Mouse (Mus musculus) limb, embryonic 12.5 days (tissue): ENCODE data around the gene Bco2. TPM values are rescaled to one million over a fixed set of nuclear protein-coding genes. Genes with fewer than 3 reads are reported as not detected.

Experiments
- ATAC-seq: fragments of 200-750 bp; cut with Nextera tagmentation; 2 replicates; pipeline ENCODE4 v1.8.0; 2017; ENCODE audit warnings: low read depth, moderate TSS enrichment; ENCODE audit not compliant: insufficient number of reproducible peaks, insufficient read depth, low FRiP score, low TSS enrichment
- H3K27ac ChIP-seq: fragments of 300-500 bp; sonication (generic); 2 replicates; pipeline ENCODE4 v1.5.1; 2016; ENCODE audit warnings: mild to moderate bottlenecking, moderate library complexity
- H3K27me3 ChIP-seq: fragments of 300-500 bp; sonication (generic); 2 replicates; pipeline ENCODE4 v1.6.1; 2016; ENCODE audit warnings: mild to moderate bottlenecking, moderate library complexity
- H3K36me3 ChIP-seq: fragments of 300-500 bp; sonication (generic); 2 replicates; pipeline ENCODE4 v1.6.1; 2016; ENCODE audit warnings: mild to moderate bottlenecking, moderate library complexity
- H3K4me1 ChIP-seq: fragments of 300-500 bp; sonication (generic); replicated peaks from 2 replicates; pipeline ENCODE4 v1.6.1; 2016
- H3K4me2 ChIP-seq: fragments of 300-500 bp; sonication (generic); 2 replicates; pipeline ENCODE4 v1.6.1; 2016; ENCODE audit warnings: mild to moderate bottlenecking, moderate library complexity
- H3K4me3 ChIP-seq: fragments of 300-500 bp; sonication (generic); replicated peaks from 2 replicates; pipeline ENCODE4 v1.5.1; 2016; ENCODE audit warnings: mild to moderate bottlenecking
- H3K9ac ChIP-seq: fragments of 300-500 bp; sonication (generic); replicated peaks from 2 replicates; pipeline ENCODE4 v1.6.1; 2016; ENCODE audit warnings: mild to moderate bottlenecking, moderate library complexity
- H3K9me3 ChIP-seq: fragments of 300-500 bp; sonication (generic); 2 replicates; pipeline ENCODE4 v1.6.1; 2016; ENCODE audit warnings: mild to moderate bottlenecking, moderate library complexity
- WGBS: fragments of 180-500 bp; shearing (Covaris S2); methylation state at CpG from one replicate; pipeline ENCODE4 v1.1.7; 2016; 5-methylcytosine and 5-hydroxymethylcytosine counted together
- polyA plus RNA-seq: library from polyadenylated mRNA; unstranded; fragments of >200 nt; fragmentation: Nextera tagmentation; extraction: Ambion mirVana; gene quantifications from 2 replicates; pipeline ENCODE4 v1.2.1, GENCODE M21; 2016

Bco2 gene
- polyA plus RNA-seq, 1 experiment from 2014 or later, result 0.63 TPM

DNA sequence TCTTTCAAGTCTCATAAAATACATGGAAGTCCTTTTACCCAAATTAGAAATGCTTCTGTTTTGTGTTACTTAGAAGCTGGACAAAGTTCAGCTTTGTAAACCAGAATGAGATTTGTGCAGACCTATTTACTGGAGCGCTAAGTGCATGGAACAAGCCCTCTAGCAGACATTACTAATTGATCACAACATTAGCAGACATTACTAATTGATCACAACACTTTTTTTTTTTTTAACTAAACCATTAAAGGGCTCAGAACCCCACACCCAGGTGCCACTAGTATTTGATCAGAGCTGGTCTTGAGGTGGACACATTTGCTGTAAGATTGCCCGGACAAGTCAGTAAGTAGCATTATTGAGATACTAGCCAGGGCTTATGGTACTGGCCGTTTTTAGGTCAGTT is 21.2 kb downstream of the Bco2 start:
- H3K4me2 ChIP-seq, result no peak overlapping the region
- 75% methylated on average over 3 of the region's 3 CpGs for WGBS
- no peaks in the 10 kb centered on the region for H3K27me3 ChIP-seq
- H3K36me3 ChIP-seq, result no peaks in the 10 kb centered on the region
- no peaks in the 10 kb centered on the region for H3K9me3 ChIP-seq
- H3K4me3 ChIP-seq, result no peak overlapping the region
- no peak overlapping the region for H3K9ac ChIP-seq
- no peak for ATAC-seq
- no peak overlapping the region for H3K27ac ChIP-seq
- H3K4me1 ChIP-seq, result no peaks in the 10 kb centered on the region

DNA sequence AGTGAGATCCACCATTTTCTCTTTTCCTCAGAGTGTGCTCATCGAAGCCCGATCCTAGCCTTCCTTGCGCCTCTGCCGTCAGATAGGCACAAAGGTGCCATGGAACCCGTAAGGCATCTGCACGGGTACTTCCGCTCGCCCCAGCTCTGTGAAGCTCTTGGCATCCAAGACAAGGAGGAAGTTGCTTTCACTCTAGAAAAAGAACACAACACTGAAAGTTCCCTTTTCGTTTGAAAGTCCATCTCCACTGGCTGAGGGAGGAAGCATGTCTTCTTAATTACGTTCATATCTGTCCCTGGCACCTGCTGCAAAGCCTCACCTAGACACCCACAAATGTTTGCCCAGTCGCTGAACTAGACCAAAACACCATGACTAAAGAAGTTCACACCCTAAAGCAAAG is 21.7 kb downstream of the Bco2 start:
- Histone ChIP-seq H3K9ac (no peak overlapping the region), H3K4me1 (no peaks in the 10 kb centered on the region), H3K36me3 (no peaks in the 10 kb centered on the region), H3K4me3 (no peak overlapping the region), H3K9me3 (no peaks in the 10 kb centered on the region), H3K27me3 (no peaks in the 10 kb centered on the region), H3K4me2 (no peak overlapping the region), H3K27ac (no peak overlapping the region)
- ATAC-seq, result no peak
- WGBS, result 77% methylated on average over 11 of the region's 11 CpGs

- no peaks in the 10 kb centered on the region for H3K36me3 ChIP-seq
- H3K27me3 ChIP-seq, result no peaks in the 10 kb centered on the region
- ATAC-seq, result no peak
- H3K4me2 ChIP-seq, result no peak overlapping the region
- H3K4me3 ChIP-seq, result no peak overlapping the region
- no peak overlapping the region for H3K9ac ChIP-seq
- no peak overlapping the region for H3K27ac ChIP-seq
- H3K9me3 ChIP-seq, result no peaks in the 10 kb centered on the region
- H3K4me1 ChIP-seq, result peaks cover 7% of the 10 kb centered on the region
- WGBS, result 33% methylated on average over 2 of the region's 2 CpGs
Measured at GRCm38 (mm10) chr9:50530890-50531289, 24.1 kb downstream of the Bco2 start.

DNA sequence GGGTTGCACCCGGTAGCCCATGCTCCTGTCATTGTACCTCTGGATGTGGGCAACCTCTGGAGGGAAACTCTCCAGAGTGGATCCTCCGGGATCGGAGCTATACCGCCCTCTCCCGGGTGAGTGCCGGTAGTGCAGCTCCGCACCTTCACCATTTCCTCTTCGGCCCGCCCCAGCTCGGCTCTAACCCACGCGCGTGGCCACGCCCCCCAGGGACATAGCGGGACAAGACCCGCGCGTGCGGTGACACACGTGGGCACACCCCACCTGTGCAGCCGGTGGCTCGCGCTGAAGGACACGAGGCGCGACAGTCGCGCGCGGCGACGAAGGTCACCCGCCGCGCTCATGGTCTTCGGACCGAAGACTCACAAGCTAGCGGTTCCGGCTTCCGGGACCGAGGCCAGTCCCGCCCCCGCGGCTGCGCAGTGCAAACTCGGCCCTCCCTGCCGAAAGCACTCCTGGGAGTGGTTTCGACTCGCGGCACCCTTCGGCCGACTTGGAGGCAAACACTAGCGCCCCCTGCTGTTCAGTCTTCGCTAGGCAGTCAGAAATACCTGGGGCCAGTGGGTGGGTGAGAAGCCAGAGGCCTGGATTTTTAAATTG is 26.6 kb downstream of the Bco2 start, which contains the start of gene Pts:
Gene Pts, minus strand, starts transcription at position 432 of the 600 bp plus-strand sequence.
- peaks cover 7% of the 10 kb centered on the region for H3K4me1 ChIP-seq
- H3K4me2 ChIP-seq, result peak within 1 kb of the TSS; percentile 62
- peak within 1 kb of the TSS; percentile 60 for H3K9ac ChIP-seq
- H3K9me3 ChIP-seq, result no peaks in the 10 kb centered on the region
- no peaks in the 10 kb centered on the region for H3K36me3 ChIP-seq
- peak; percentile 92 for ATAC-seq
- peak within 1 kb of the TSS; percentile 71 for H3K4me3 ChIP-seq
- H3K27ac ChIP-seq, result peak within 1 kb of the TSS; percentile 66; the same call in 1 of the 2 replicates
- under 1% methylated on average over 54 of the region's 54 CpGs for WGBS
- H3K27me3 ChIP-seq, result no peaks in the 10 kb centered on the region

DNA sequence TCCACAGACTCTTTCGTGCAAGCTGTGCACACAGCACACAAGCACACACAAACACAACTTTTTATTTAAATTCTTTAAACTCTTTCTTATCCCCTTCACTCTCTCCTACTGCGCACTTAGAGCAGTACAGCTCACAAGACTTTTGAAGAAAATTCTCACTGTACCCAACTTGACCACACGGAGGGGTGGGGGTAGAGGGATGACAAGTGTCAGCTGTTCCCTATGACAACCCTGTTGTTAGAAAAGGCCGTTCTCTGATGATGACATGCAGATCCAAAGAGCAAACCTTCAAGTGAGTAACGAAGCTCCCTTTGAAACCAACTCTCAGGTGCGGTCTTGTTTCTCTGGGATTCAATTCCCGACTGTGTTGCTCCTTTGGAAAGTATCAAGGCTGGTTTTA is 27.1 kb downstream of the Bco2 start:
- Histone ChIP-seq H3K4me3 (peak overlapping the region; percentile 71), H3K27me3 (no peaks in the 10 kb centered on the region), H3K4me1 (peaks cover 7% of the 10 kb centered on the region), H3K27ac (no peak overlapping the region), H3K9ac (peak overlapping the region; percentile 42; the same call in 1 of the 2 replicates), H3K9me3 (no peaks in the 10 kb centered on the region), H3K36me3 (no peaks in the 10 kb centered on the region), H3K4me2 (peak overlapping the region; percentile 62)
- no peak for ATAC-seq
- WGBS, result 47% methylated on average over 7 of the region's 7 CpGs

DNA sequence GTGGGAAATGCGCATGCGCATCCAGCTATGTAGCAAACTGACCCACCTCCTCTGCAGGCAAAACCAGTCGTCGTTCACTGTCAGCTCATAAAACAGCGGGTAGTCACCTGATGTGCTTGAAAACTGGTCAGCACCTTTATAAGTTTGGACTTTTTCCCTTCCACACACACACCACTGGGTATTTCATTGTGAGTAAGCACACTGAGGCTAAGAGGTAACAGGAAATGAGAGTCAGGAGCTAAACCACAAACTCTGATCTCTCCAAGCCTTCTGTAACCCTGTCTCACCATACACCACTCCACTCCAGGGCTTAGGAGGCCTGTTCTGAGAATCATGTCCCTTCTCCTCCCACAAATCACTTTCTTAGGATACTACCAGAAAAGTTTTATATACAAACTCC is 29.4 kb downstream of the Bco2 start:
- Histone ChIP-seq H3K9me3 (no peaks in the 10 kb centered on the region), H3K4me3 (no peak overlapping the region), H3K27me3 (no peaks in the 10 kb centered on the region), H3K27ac (no peak overlapping the region), H3K9ac (no peak overlapping the region), H3K4me2 (no peak overlapping the region), H3K36me3 (peaks cover 11% of the 10 kb centered on the region; the same call in 1 of the 2 replicates), H3K4me1 (peaks cover 7% of the 10 kb centered on the region)
- ATAC-seq, result no peak
- 68% methylated on average over 5 of the region's 5 CpGs for WGBS

DNA sequence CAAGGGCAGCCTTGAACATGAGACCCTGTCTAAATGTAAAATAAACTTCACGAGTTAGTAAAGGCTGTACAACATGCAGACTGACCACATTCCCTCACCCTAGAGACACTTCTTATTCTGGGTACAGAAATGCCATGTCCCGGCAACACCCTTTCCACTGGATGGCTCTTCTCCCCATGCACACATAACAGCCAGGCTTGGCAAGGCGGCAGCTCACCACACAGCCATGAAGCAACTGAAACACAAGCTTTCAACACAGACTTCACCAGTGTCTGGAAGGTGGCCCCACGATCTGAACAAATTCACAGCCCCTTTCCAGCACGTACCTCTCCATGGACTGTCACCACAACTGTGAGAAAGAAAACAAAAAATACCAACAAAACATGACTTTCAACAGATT is 30.0 kb downstream of the Bco2 start:
- ATAC-seq, result no peak
- peaks cover 7% of the 10 kb centered on the region for H3K4me1 ChIP-seq
- no peaks in the 10 kb centered on the region for H3K27me3 ChIP-seq
- H3K9me3 ChIP-seq, result no peaks in the 10 kb centered on the region
- H3K4me2 ChIP-seq, result no peak overlapping the region
- no peak overlapping the region for H3K4me3 ChIP-seq
- H3K36me3 ChIP-seq, result peaks cover 13% of the 10 kb centered on the region; the same call in 1 of the 2 replicates
- WGBS, result 87% methylated on average over 5 of the region's 5 CpGs
- no peak overlapping the region; the same call in 1 of the 2 replicates for H3K9ac ChIP-seq
- no peak overlapping the region for H3K27ac ChIP-seq

DNA sequence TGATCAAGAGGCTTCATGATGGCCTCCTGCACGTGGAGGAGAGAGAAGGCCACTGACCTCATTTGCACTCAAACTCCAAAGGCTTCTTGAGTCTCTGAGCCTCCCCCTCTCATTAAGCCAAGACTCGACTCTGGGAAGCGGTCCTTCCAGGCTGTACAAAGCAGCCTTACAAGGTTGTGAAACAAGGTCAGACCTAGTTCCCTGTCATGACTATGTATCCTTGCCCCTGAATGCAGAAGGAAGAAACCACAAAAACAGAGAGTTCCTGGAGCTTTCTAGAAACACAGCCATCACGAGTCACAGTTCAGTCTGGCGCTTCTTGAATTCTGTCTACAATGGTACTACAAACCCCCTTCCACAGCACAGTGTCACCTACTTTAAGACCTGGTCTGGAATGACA is 32.4 kb downstream of the Bco2 start:
- no peak for ATAC-seq
- Histone ChIP-seq H3K27me3 (no peaks in the 10 kb centered on the region), H3K4me1 (peaks cover 2% of the 10 kb centered on the region; the same call in 1 of the 2 replicates), H3K4me3 (no peak overlapping the region), H3K36me3 (peaks cover 13% of the 10 kb centered on the region; the same call in 1 of the 2 replicates), H3K27ac (no peak overlapping the region), H3K4me2 (no peak overlapping the region), H3K9ac (no peak overlapping the region), H3K9me3 (no peaks in the 10 kb centered on the region)
- WGBS, result 79% methylated on average over 5 of the region's 5 CpGs

DNA sequence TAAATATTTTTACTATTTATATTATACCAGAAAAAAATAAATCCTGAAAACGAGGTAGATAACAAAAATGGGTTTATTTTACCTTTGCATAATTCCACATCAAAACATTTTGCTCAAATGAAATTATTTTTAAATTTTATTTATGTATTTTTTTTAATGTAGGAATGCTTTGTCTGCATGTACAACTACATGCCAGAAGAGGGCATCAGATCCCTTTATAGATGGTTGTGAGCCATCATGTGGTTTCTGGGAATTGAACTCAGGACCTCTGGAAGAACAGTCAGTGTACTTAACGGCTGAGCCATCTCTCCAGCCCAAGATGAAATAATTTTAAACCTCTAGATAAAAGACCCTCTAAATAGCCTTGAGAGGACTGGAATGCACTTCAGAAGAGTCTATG is 33.4 kb downstream of the Bco2 start:
- Histone ChIP-seq H3K4me1 (no peaks in the 10 kb centered on the region), H3K27me3 (no peaks in the 10 kb centered on the region), H3K4me3 (no peak overlapping the region), H3K36me3 (peaks cover 13% of the 10 kb centered on the region; the same call in 1 of the 2 replicates), H3K27ac (no peak overlapping the region), H3K9me3 (no peaks in the 10 kb centered on the region), H3K4me2 (no peak overlapping the region), H3K9ac (no peak overlapping the region)
- ATAC-seq, result no peak
- 60% methylated on average over 2 of the region's 2 CpGs for WGBS

DNA sequence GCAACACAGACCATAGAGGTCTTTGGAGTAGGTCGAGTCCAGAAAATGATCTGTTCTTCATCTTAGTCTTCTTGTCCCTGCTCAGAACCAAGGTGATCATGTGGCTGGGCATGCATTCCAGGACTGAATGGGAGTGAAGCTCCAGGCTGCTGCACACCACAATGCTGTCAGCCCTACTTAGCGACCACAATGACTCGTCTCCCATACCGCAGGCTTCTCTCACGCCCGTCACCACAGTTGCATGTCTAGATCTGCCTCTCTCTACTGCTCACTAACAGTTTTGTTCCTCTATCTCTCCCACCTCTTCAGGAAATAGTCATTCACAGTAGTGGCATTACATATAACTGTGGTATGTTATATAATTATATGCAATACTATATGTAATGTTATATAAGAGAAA is 34.2 kb downstream of the Bco2 start:
- no peak overlapping the region for H3K4me3 ChIP-seq
- H3K9me3 ChIP-seq, result no peaks in the 10 kb centered on the region
- no peak overlapping the region for H3K4me2 ChIP-seq
- peaks cover 13% of the 10 kb centered on the region; the same call in 1 of the 2 replicates for H3K36me3 ChIP-seq
- H3K4me1 ChIP-seq, result no peaks in the 10 kb centered on the region
- no peak overlapping the region for H3K9ac ChIP-seq
- ATAC-seq, result no peak
- H3K27me3 ChIP-seq, result no peaks in the 10 kb centered on the region
- H3K27ac ChIP-seq, result no peak overlapping the region
- 87% methylated on average over 6 of the region's 6 CpGs for WGBS

DNA sequence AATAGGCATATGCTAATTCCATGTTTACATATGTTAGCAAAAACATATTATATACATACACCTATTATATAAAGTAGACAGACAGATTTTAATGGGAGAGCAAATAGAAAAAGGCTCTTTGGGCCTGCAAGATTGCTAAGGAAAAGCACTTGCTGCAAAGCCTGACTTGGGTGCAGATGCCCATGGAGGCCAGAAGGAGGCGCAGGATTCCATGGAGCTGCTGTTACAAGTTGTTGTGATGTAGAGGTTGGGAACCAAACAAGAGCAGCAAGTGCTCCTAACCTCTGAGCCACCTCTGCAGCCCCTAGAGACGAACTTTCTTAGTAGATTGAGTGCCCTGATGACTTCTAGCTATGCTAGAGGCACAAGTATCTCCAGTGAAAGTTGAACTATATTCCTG is 36.2 kb downstream of the Bco2 start:
- Histone ChIP-seq H3K9ac (no peak overlapping the region), H3K9me3 (no peaks in the 10 kb centered on the region), H3K4me1 (no peaks in the 10 kb centered on the region), H3K36me3 (peaks cover 13% of the 10 kb centered on the region; the same call in 1 of the 2 replicates), H3K4me2 (no peak overlapping the region), H3K27ac (no peak overlapping the region), H3K27me3 (no peaks in the 10 kb centered on the region), H3K4me3 (no peak overlapping the region)
- ATAC-seq, result no peak
- 11% methylated on average over 2 of the region's 2 CpGs for WGBS

DNA sequence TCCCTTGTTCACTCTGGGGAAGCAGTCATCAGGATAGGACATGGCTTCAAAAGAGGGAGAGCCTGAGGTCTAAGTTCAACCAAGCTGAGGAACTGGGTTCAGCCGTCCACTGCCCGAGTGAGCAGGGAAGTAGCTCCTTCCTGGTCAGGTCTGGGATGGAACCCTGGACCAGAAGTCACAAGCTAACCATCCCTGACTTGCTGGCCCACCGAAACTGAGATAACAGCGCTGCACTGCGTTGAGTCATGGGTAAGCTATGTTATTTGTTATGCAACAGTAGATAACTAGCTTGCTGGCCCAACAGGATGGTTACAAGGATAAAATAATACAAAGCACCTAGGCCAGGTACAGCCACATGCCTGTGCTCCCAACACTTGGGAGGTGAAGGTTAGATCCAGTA is 39.5 kb downstream of the Bco2 start:
- no peak for ATAC-seq
- H3K4me2 ChIP-seq, result no peak overlapping the region
- H3K4me1 ChIP-seq, result no peaks in the 10 kb centered on the region
- H3K9me3 ChIP-seq, result no peaks in the 10 kb centered on the region
- WGBS, result 89% methylated on average over 5 of the region's 5 CpGs
- no peaks in the 10 kb centered on the region for H3K27me3 ChIP-seq
- H3K9ac ChIP-seq, result no peak overlapping the region
- 0 out of 2 replicates have a peak, but pooled peaks cover 1% of the 10 kb centered on the region for H3K36me3 ChIP-seq
- no peak overlapping the region for H3K4me3 ChIP-seq
- H3K27ac ChIP-seq, result no peak overlapping the region
